Mouse (Mus musculus): ENCODE data around the gene Kcnmb2. TPM values are rescaled to one million over a fixed set of nuclear protein-coding genes. Genes with fewer than 3 reads are reported as not detected.

Gene Kcnmb2
- total RNA-seq, 2 experiments from 2014 or later, result not detected

DNA sequence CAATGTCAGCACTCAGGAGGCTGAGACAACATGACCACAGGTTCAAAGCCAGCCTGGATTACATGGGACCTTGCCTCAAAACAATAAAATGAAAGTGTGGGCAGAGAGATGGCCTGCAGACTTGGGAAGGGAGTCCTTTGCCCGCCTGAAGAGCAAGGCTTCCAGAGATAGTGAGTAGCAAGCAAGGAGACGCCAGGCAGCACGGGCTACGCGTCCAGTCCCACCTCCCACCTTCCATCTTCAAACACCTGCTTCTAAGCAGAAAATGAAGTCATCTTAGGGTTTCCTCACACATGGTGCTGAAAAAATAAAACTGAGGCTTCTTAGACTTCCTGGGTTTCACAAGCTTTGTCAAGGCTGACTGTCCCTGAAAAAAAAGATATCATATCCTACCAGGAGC lies 109.3 kb downstream of the Kcnmb2 start:
- intact Hi-C loops (cut with DNase I), result no loop called here
- no peak for DNase-seq

DNA sequence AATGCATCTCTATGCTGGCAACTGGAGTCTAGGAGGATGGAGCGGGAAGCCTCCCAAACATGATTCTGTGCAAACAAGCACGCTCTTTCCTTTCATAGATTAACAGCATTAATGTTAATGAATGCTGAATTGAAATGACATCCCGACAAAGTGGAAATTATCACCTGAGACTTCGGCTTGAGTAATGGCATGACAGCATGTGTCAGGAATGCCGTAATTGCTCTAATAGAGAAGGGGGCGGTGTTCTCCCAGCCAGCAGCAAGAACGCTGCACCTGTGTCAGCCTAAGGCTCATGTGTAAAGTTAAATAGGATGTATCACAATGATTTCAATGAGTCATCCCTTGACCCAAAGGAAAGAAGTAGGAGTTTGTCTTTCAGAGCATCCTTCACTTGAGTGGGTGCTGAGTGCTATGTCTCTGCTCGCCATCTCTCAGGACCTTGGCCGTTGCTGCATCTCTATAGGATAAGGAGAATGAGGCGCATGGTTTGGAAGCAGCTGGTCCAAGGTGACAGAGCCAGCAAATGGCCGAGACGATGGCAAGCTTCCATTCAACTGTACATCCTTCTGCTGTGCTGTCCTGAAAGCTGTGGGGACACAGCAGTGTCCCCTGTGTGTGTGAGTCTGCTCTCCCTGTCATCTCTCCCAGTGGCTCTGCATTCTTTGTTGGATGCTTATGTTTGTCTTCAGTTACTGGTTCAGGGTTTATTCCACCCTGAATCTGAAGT lies 110.1 kb downstream of the Kcnmb2 start:
- intact Hi-C loops (cut with DNase I), result no loop called here
- DNase-seq, result no peak

DNA sequence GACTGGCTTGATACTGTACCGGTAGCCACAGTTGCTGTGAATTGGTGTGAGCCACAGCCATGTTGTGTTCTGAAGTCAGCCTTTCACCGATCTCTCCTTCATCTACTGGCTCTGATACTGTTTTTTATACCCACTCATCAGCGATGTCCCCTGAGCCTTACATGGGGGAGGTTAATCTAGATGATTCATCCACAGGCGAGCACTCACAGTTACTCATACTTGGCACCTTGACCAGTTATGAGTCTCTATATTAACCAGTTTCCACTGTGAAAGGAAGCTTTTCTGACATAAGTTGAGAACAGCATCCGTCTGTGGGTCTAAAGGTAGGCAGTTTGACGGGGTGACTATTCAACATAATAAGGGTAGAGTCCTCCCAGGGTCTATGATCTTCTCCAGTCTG lies 118.7 kb downstream of the Kcnmb2 start:
- intact Hi-C loops (cut with DNase I), result no loop called here

DNA sequence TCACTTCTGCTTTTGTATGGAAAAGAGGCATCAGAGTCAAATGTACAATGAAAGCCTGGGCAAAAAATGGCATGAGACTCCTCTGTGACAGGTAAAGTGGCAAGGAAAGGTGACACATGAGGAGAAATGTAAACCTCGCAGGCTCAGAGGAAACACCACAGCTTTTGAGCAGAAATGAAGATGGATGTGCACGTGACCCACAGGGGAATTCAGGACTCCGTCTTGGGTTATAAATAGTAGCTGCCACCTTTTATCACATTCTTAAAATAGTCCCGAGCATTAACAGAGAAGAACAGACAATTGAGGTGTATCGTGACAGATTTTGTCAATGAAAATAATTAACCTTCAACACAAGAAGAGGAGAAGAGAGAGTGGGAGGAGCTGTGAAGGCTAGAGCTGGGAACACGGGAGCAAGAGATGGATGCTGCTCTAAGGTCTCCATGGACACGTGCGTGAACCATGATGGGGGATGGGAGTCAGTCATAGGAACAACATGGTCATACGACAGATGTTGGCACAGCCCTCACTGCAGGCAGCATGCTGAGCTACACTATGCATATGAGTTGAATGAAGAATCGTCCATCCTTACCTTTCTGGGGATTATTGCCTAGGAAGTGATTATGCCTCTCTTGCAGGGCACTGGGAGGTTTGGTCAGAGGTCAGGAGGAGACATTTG lies 127.2 kb downstream of the Kcnmb2 start:
- DNase-seq, result no peak
- intact Hi-C loops (cut with DNase I), result no loop called here

More for the DNA sequence above, 118.7 kb downstream of the Kcnmb2 start:
- no peak for DNase-seq

DNA sequence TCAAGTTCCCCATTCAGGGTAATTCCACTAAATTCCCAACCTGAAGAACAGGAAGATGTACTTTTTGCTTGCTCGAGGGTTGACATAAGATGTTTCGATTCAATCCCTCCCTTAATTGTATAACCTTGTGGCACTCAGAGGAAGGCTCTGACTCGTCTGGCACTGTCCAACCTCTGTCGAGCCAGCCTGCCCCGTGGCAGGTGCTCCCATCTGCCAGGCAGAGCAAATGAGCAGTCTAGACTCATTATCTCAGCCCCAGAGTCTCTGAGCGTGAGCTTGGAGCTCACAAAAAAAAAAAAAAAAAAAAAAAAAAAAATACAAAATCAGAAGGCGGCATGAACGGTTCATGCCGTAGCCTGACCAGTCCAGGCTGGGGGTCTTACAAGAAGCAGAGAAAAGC lies 130.1 kb downstream of the Kcnmb2 start:
- intact Hi-C loops (cut with DNase I), result no loop called here
- DNase-seq, result no peak

DNA sequence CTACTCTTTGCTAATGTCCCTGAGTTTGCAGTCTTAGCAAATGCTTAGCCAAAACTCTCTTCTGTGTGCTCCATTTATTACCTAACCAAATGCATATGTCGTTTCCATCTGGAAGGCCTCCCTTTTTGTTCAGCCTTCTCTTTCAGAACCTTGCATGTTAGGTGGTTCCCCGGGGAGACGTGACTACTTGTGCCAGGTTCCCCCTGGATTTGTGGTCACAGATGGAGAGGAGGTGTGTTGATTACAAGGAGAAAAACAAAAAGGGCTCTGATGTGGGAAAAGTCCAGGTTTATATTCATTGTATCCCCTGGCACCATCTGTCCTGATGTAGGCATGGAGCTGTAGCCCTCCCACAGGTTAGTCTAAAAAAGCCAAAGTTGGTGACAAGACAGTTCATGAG lies 141.5 kb downstream of the Kcnmb2 start:
- DNase-seq, result no peak
- intact Hi-C loops (cut with DNase I), result no loop called here

DNA sequence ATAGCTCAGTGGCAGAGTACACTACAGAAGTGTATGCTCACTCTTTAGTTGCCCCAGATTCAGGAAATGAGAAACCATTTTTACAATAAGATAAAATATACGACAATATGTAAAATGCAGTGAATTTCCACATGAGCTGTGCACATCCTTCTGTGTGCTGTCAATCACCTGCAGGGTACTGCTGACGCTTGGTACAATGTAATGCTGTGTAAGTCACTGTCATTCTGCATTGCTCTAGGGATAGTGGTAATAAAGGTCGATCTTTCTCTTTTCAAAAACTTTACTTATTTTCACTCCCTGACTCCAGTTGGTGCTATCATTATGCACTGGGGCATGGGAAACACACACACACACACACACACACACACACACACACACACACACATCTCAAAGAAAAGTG lies 146.5 kb downstream of the Kcnmb2 start:
- no peak for DNase-seq
- intact Hi-C loops (cut with DNase I), result no loop called here

DNA sequence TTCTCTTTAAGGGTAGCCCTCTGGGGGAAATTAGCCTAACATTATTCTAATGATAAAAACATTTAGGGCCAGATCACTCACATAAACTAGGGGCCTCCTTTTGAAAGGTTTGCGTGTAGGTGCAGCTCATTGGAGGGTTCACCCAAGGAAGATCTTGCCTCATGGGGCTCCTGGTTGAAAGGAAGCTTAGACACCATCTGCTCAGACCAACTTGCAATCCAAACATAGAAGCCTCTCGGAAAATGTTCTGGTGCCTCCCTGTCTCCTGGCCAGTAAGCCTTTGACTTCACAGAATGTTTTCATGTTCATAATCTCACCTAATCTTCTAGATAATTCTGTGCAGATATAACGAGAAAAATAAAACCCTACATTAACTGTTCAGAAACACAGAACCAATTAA lies 150.3 kb downstream of the Kcnmb2 start:
- DNase-seq, result no peak
- intact Hi-C loops (cut with DNase I), result no loop called here

DNA sequence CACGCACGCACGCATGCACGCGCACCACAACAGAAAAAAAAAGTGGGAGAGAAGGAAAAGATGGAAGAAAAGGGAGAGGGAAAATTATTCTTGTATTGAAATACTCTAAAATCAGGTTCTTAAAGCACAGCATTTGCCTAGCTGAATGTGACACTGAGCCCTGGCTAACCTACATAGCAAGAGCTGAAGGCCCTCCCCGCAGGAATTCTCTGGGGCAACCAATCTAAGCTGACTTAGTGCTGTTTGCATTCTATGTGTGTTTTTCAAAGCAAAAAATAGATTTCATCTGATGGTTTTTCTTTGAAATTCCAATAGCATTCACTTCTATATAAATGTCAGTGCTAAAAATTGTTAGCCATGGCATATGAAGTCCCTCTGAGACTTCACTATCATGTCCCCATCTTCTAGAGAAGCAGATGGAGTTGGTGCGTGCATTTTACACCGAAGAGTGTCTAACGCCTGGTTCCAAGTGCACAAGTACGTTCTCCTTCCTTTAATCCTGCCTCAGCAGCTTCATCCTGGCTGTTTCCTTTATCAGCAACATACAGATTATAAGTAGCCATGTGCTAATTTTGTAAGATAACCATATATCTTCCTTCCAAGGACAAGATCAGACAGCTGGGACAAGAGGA lies 151.4 kb downstream of the Kcnmb2 start:
- no peak for DNase-seq
- intact Hi-C loops (cut with DNase I), result no loop called here

DNA sequence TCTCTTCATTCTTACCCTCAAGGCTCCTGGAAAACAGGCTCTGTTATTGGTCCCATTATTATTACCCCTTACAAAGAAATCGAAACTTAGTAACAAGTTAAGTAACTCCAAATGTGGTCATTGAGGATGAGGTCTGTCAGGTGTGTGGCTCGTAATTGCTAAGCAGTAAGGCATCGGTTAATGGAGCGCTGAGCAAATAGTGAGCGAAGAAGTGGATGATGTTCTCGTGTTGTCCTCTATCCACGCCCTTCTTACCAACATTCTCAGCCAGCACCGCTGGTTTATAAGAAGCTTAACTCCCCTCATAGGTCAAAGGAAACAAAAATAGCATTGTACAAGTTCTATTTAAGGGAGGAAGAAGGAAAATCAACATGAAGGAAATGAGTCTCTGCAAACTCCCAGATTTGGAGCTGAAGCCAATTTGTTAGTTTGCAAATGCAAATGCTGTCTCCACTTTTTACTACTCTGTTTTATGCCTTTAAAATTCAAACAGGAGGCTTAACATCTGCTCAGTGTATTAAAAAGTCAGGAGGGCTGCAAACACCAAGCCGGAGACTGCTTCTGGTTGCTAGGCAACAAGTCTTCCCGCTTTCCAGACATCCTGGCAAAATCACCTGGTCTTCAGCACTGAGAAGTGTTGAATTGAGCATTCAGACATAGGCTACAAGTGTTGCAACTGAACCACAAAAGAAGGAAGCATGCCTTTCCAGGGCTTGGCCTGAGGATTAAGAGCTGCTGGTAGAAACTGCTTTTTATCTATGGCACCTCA lies 157.8 kb downstream of the Kcnmb2 start:
- intact Hi-C loops (cut with DNase I), result no loop called here
- DNase-seq, result no peak

DNA sequence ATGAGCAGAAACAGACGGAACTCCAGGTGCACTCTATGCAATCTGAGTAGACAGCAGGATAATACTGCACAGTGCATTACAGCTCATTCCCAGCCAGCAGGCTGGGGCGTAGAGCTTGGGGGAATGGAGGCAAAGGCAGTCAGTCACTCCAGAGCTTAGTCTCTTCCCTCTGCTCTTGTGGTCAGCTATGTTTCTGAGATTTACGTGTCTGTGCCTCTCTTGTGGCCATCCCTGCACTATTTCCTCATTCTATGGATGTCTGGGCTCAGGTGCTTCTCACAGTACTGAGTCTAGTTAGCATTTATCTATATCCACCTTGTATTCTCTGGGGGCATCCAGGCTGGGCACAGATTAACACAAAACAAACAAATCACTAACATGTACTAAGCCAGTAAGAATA lies 160.4 kb downstream of the Kcnmb2 start:
- intact Hi-C loops (cut with DNase I), result no loop called here
- DNase-seq, result no peak

DNA sequence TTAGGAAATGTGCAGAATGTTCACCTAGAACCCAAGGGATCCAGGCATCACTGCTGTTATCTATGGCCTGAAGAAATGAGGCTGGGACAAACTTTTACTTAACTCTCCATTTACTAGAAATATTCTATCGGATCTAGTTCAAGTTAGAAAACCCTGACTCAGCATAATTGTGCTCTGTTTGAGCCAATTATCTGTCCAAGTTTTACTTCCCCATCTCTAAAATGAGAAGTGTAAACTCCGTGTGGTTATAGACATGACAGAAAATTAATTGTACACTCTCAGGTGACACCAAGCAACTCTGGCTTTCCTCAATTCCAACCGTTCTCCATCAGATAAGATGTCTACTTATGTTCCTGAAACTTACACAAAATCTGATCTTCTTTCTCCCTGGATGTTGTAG lies 161.0 kb downstream of the Kcnmb2 start:
- intact Hi-C loops (cut with DNase I), result no loop called here
- DNase-seq, result no peak

DNA sequence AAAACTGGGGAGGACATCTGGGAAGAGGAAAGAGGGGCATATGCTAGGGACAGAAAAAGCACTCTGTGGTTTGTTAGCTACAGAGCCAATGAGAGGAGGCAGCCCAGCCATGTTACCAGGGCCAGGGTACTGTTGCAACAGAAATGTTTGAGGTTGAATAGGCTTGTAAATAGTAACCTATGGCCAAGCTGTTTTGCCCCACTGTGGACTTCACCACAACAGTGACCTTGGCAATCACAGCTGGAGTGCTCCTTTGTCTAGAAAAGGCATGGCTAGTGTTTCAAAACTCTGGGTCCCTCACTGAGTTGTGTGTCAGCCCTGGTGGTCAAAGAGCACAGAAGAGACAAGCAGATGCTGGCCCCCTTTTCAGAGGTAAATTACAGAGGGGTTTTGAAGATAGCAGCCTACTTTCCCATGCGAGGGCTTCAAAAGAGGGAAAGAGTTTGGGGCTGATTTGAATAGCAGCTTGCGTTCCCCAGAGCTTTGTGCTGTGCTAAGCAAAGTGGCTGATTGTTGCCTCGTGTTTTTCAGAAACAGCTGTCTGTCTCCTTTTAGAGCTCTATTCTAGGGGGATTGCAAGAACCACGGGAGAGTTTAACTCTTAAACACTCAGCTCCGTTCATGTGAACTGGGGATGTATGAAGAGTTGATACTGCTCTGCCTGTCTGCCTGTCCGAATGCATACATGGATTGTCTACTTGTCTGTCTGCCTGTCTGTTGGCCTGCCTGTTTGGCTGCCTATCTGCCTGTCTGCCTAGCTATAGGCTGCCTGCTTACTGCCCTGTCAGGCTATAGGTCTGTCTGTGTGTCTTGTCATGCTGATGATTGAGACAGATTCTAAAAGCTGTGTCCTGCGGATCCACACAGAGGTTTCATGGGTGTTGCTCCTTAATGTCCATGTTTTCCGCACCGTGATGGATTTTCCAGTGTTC lies 165.0 kb downstream of the Kcnmb2 start:
- intact Hi-C loops (cut with DNase I), result no loop called here
- DNase-seq, result no peak

DNA sequence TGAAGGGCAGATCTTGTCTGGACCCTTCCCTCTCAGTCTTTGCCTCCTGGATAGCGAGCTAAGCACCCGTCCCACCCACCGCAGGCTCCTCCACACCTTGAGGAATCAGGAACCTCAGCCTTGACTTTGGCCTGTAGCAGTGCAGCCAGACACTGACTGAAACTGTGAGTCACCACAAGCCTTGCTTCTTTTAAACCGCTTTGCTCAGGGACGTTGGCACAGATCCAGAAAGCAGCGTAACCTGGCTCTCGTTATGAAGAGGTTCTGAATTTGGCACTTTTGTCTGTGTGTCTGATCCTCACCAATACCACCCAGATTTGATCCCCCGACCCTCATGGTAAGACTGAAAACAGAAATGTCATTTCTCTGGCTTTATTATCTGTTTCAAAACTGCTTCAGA lies 171.6 kb downstream of the Kcnmb2 start:
- DNase-seq, result no peak
- intact Hi-C loops (cut with DNase I), result no loop called here

DNA sequence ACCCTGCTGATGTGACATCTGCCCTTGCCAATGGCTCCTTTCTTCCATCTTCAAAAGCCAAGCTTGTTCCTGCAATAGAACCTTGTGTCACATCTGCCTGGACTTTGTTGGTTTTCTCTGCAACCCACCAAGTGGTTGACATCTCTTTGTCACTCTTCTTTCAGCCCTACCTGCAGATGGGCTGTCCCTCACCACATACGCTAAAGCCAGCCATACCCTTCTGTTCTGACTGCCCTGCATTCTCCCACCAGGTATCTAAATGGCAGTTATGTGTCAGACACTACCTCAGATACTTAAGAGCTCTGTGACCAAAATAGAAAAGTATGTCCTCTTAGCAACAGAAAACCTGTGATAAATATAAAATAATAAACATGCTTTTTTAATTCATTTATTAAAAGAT lies 186.5 kb downstream of the Kcnmb2 start:
- intact Hi-C loops (cut with DNase I), result no loop called here
- no peak for DNase-seq

DNA sequence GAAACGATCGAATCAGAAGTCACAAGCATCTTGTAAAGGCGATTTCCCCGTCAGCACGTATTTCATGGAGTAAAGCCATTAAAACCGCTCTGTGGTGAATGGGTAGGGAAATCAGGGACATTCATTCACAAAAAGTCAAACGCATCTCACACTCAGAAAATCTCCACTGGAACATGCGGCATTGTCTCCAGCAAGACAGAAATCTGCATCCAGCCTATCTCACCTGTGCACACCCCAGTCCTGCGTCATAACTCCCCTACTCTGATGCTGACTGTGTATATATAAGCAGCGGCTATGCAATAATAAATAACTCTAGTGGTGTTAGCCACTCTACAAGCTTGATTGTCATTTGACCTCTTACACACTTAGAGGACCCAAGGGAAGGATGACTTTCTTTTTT lies 199.1 kb downstream of the Kcnmb2 start:
- intact Hi-C loops (cut with DNase I), result no loop called here
- DNase-seq, result no peak

DNA sequence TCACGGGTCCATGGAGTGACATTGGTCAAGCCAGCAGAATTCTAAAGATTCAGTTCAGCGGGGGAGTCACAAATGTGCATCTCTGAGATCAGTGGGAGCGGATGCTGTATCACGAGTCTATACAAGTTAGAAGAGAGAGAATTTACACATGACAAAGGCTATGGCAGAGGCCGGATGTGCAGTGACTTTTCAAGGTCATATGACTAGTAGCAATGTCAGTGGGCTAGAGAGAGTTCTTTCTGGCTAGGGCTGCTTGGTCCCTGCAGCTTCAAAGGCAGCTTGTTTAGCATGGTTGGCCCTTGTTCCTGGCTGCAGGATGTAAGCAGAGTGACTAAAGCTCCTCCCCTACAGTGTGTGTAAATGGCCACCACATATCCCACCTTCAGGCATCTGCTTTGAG lies 217.5 kb downstream of the Kcnmb2 start:
- intact Hi-C loops (cut with DNase I), result no loop called here
- no peak for DNase-seq

DNA sequence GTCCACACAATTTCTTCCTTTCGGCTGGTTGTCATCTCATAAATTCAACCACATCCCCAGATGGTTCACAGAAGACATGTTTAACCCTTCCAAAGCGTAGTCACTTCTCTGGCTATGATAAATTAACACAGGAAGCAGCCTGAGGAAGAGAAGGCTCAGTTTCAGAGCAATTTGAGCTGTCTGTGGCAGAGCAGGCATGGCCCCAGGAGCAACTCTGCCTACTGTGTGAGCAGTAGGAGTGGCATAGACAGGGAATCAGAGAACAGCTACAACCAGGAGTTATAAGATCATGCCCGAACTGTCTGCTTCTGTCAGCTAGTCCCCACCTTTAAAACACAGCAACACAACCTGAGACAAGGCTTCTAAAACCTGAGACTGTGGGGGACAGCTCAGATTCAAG lies 219.4 kb downstream of the Kcnmb2 start:
- DNase-seq, result no peak
- intact Hi-C loops (cut with DNase I), result no loop called here

DNA sequence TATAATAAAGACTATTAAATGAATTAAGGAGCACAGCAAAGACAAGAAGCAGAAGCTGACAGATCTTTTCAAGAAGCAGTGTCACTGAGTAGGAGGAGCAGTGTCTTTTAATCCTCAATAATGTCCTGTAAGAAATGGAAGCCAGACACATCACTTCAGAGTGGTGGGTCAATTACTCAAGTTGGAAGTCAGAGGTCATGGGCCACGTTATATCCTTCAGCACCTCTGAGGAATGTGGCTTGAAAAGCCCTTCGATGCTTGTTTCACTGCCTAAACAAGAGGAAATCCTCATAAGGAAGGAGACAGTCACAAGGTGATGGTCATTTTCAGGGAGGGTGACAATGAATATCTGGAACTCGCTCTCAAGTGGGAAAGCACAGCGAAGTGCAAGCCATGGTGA lies 223.1 kb downstream of the Kcnmb2 start:
- intact Hi-C loops (cut with DNase I), result no loop called here
- DNase-seq, result no peak

DNA sequence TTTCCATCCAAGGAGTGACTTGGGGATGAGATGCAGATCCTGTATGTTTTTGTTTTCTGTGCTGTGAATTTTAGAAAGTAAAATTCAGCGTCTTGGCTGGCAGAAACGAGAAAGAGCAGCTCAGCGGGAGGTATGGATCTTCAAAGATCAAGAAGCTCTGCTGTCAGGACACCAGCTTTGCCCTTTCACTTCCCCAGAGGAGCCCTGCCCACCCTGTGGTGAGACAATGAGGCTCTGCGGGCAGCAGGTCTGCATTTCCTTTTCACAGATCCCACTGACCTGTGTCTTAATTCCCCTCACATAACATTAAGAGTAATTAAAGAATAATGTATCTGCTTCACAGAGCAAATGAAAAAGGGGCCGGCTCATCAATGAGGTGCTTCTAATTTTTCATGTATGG lies 226.1 kb downstream of the Kcnmb2 start:
- DNase-seq, result no peak
- intact Hi-C loops (cut with DNase I), result no loop called here

Measured in heart, postnatal 36 days (tissue).